Mouse (Mus musculus) embryonic fibroblast, embryonic 13.5 days (primary cell): Measurements from ENCODE around the gene Afg3l1. TPM values are rescaled to one million over a fixed set of nuclear protein-coding genes. Genes with fewer than 3 reads are reported as not detected.

Experiments used
- H3K27ac ChIP-seq: 2 replicates; pipeline ENCODE4 v1.5.1; 2012; ENCODE audit warnings: low read length, control low read depth, inconsistent platforms; ENCODE audit not compliant: insufficient read depth
- H3K4me1 ChIP-seq: 2 replicates; pipeline ENCODE4 v1.6.1; 2011; ENCODE audit warnings: low read length; ENCODE audit not compliant: control insufficient read depth, insufficient read depth
- H3K4me3 ChIP-seq: 2 replicates; pipeline ENCODE4 v1.5.1; 2011; ENCODE audit warnings: mild to moderate bottlenecking, control low read depth, low read length; ENCODE audit not compliant: insufficient read depth
- CTCF ChIP-seq: IDR thresholded peaks from 2 replicates; pipeline ENCODE4 v1.5.1; 2011; ENCODE audit warnings: mild to moderate bottlenecking, control low read depth, low read length, moderate library complexity, borderline replicate concordance; ENCODE audit not compliant: insufficient read depth
- POLR2A ChIP-seq: IDR thresholded peaks from 2 replicates; pipeline ENCODE4 v1.6.1; 2011; ENCODE audit warnings: low read depth, mild to moderate bottlenecking, control low read depth, low read length, moderate library complexity
- polyA plus RNA-seq: library from polyadenylated mRNA; stranded (reverse); fragments of >200 nt; gene quantifications from 2 replicates; pipeline ENCODE4 v1.2.4, GENCODE M21; 2011; ENCODE audit warnings: low read depth; ENCODE audit not compliant: missing spikeins, insufficient read length

Gene Afg3l1
- polyA plus RNA-seq, 1 experiment, result 28.7 TPM

GRCm38 (mm10) chr8:123497699-123498098, 20.0 kb downstream of the Afg3l1 start:
- TF ChIP-seq POLR2A, result no peak
- no peak for TF ChIP-seq CTCF
- H3K27ac ChIP-seq, result no peak overlapping the region
- H3K4me3 ChIP-seq, result no peak overlapping the region
- H3K4me1 ChIP-seq, result no peaks in the 10 kb centered on the region

- H3K4me1 ChIP-seq, result no peaks in the 10 kb centered on the region
- TF ChIP-seq POLR2A (no peak), CTCF (no peak)
- H3K4me3 ChIP-seq, result no peak overlapping the region
- H3K27ac ChIP-seq, result no peak overlapping the region
Measured at GRCm38 (mm10) chr8:123498963-123499362, 21.3 kb downstream of the Afg3l1 start.

GRCm38 (mm10) chr8:123499556-123499955, 21.9 kb downstream of the Afg3l1 start:
- H3K4me1 ChIP-seq, result no peaks in the 10 kb centered on the region; the same call in 1 of the 2 replicates
- no peak overlapping the region for H3K4me3 ChIP-seq
- no peak overlapping the region for H3K27ac ChIP-seq
- TF ChIP-seq POLR2A (no peak), CTCF (no peak)

GRCm38 (mm10) chr8:123502192-123502591, 24.5 kb downstream of the Afg3l1 start:
- Histone ChIP-seq H3K27ac (no peak overlapping the region), H3K4me1 (no peaks in the 10 kb centered on the region; the same call in 1 of the 2 replicates), H3K4me3 (no peak overlapping the region)
- TF ChIP-seq CTCF (no peak), POLR2A (no peak)

- Histone ChIP-seq H3K4me3 (no peak overlapping the region), H3K4me1 (no peaks in the 10 kb centered on the region; the same call in 1 of the 2 replicates), H3K27ac (no peak overlapping the region)
- TF ChIP-seq POLR2A, result no peak
- no peak for TF ChIP-seq CTCF
Measured at GRCm38 (mm10) chr8:123503801-123504467, 26.2 kb downstream of the Afg3l1 start.

DNA sequence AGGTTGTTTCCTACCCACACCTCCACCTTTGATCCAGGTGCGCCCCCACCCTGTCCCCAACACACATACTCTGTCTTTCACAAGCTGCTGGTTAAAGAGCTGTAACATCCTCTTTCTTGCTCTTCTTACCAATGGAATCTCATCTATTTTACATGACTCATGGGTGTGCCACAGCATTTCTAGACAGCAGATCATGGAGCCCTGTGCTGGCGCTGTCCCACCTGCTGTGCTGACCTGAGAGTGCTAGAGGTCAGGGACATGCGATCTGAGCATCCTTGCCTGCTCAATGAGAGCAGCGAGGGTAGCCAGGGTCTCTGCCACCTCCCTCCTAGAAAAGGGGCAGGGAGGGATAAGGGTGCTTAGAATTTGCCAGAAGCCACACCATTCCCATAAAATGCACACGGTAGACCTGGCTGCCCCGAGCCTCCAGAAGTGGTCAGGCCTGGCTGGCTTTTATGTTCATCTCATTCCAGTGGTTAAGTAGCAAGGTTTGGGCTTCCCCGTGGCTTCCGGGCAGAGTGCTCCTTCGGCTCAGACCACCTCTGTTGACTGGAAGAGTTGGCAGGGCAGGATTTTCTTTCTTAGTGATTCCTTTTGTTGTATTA, 27.0 kb downstream of the Afg3l1 start:
- no peak for TF ChIP-seq CTCF
- TF ChIP-seq POLR2A, result no peak
- Histone ChIP-seq H3K4me3 (no peak overlapping the region), H3K27ac (no peak overlapping the region), H3K4me1 (no peaks in the 10 kb centered on the region; the same call in 1 of the 2 replicates)

DNA sequence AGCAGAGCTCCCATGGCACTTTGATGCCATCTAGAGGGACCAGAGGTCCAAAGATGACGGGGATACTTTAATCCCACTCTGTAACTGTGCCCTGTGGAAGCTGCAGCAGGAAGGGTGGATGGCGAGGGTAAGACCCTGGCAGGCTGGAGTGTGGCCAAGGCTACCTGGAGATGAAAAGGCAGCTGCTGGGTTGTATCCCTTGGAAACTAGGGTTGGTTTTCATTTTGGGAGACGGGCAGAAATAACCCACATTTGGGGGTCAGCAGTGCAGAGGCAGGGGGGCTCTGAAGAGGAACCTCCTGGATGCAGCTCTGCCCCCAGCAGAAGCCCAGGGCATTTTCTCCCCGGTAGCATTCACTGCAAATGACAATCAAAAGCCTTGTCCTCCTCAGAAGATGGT, 27.6 kb downstream of the Afg3l1 start:
- no peak for TF ChIP-seq POLR2A
- no peak for TF ChIP-seq CTCF
- Histone ChIP-seq H3K27ac (no peak overlapping the region), H3K4me1 (no peaks in the 10 kb centered on the region; the same call in 1 of the 2 replicates), H3K4me3 (no peak overlapping the region)

GRCm38 (mm10) chr8:123505695-123506094, 28.0 kb downstream of the Afg3l1 start:
- Histone ChIP-seq H3K27ac (no peak overlapping the region), H3K4me3 (no peak overlapping the region), H3K4me1 (no peaks in the 10 kb centered on the region; the same call in 1 of the 2 replicates)
- TF ChIP-seq POLR2A (no peak), CTCF (no peak)

GRCm38 (mm10) chr8:123507153-123507552, 29.4 kb downstream of the Afg3l1 start:
- H3K4me1 ChIP-seq, result no peaks in the 10 kb centered on the region; the same call in 1 of the 2 replicates
- TF ChIP-seq CTCF (no peak), POLR2A (no peak)
- H3K27ac ChIP-seq, result no peak overlapping the region
- no peak overlapping the region for H3K4me3 ChIP-seq

DNA sequence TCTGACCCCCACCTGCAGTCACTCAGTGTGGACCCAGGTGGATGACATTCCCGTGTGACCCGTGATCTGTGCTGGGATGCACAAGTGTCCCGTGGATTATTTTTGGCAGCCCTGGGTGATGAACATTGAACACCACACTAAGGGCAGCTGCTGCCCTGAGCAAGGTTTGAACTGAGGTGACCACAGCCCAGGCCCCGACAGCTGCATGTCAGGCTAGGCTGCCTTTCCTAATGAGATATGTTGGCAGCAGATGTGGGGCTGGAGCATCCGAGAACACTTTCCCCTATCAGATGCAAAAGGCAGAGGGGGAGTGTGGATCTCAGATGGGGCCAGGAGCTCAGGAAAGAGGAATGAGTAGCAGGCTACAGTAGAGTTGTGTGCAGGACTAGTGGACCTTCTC, 33.1 kb downstream of the Afg3l1 start:
- Histone ChIP-seq H3K27ac (no peak overlapping the region), H3K4me1 (no peaks in the 10 kb centered on the region)
- TF ChIP-seq CTCF (no peak), POLR2A (no peak)

More for the DNA sequence above, 33.1 kb downstream of the Afg3l1 start:
- no peak overlapping the region for H3K4me3 ChIP-seq
